Mouse (Mus musculus): ENCODE results near the gene Stx7. TPM values are rescaled to one million over a fixed set of nuclear protein-coding genes. Genes with fewer than 3 reads are reported as not detected.
"Not testable (repeated sequence)": the region's sequence is repeated elsewhere in the genome, so short reads cannot be mapped to it uniquely, and the experiment has no call there.

The Stx7 gene
- polyA plus RNA-seq (2015; fragmentation: Nextera tagmentation; extraction: Ambion mirVana), result 148 and 158 TPM in 2 replicates

GRCm38 (mm10) chr10:24149135-24149781 is at the start of gene Stx7:
Stx7 (plus strand) TSS chr10:24149302.
- Histone ChIP-seq H3K4me1 (ENCODE audit: control insufficient read depth, insufficient read depth, low read length) (peaks cover 17% of the 10 kb centered on the region), H3K4me2 (ENCODE audit: low read depth, low read length) (peak within 1 kb of the TSS; percentile 62), H3K9me3 (ENCODE audit: control insufficient read depth, low read length) (no peaks in the 10 kb centered on the region), H3K27ac (ENCODE audit: low read length) (peak within 1 kb of the TSS; percentile 85), H3K4me3 (ENCODE audit: low read length) (peak within 1 kb of the TSS; percentile 84), H3K36me3 (ENCODE audit: control insufficient read depth, insufficient read depth, low read length) (no peaks in the 10 kb centered on the region), H3K27me3 (replicated peaks; ENCODE audit: control insufficient read depth, insufficient read depth, low read length) (no peaks in the 10 kb centered on the region), H3K9ac (ENCODE audit: low read depth, low read length) (peak within 1 kb of the TSS; percentile 85)
- WGBS, result under 1% methylated on average over 44 of the region's 45 CpGs
- ATAC-seq, result peak; percentile 96

GRCm38 (mm10) chr10:24101812-24102211 is 47.3 kb upstream of the Stx7 start, which contains the start of gene Taar8c:
Taar8c (minus strand) TSS chr10:24101912.
- 86% methylated on average over 1 of the region's 3 CpGs for WGBS
- H3K4me2 ChIP-seq (ENCODE audit: low read depth, low read length); H3K27ac ChIP-seq (ENCODE audit: low read length); H3K36me3 ChIP-seq (ENCODE audit: control insufficient read depth, insufficient read depth, low read length); H3K27me3 ChIP-seq (replicated peaks; ENCODE audit: control insufficient read depth, insufficient read depth, low read length); H3K9ac ChIP-seq (ENCODE audit: low read depth, low read length); H3K4me1 ChIP-seq (ENCODE audit: control insufficient read depth, insufficient read depth, low read length); H3K4me3 ChIP-seq (ENCODE audit: low read length); H3K9me3 ChIP-seq (ENCODE audit: control insufficient read depth, low read length); ATAC-seq: not testable (repeated sequence)

- not testable (repeated sequence) for H3K9ac ChIP-seq (ENCODE audit: low read depth, low read length); H3K4me1 ChIP-seq (ENCODE audit: control insufficient read depth, insufficient read depth, low read length); H3K4me3 ChIP-seq (ENCODE audit: low read length); H3K4me2 ChIP-seq (ENCODE audit: low read depth, low read length); H3K9me3 ChIP-seq (ENCODE audit: control insufficient read depth, low read length); H3K36me3 ChIP-seq (ENCODE audit: control insufficient read depth, insufficient read depth, low read length); H3K27me3 ChIP-seq (replicated peaks; ENCODE audit: control insufficient read depth, insufficient read depth, low read length); H3K27ac ChIP-seq (ENCODE audit: low read length); ATAC-seq
- 41% methylated on average over 1 of the region's 1 CpGs for WGBS
These were observed 45.8 kb upstream of the Stx7 start for GRCm38 (mm10) chr10:24103299-24103698.

GRCm38 (mm10) chr10:24107747-24108146 is 41.4 kb upstream of the Stx7 start:
- WGBS, result 54% methylated on average over 5 of the region's 5 CpGs
- Histone ChIP-seq H3K36me3 (ENCODE audit: control insufficient read depth, insufficient read depth, low read length) (no peaks in the 10 kb centered on the region), H3K4me3 (ENCODE audit: low read length) (no peak overlapping the region), H3K4me1 (ENCODE audit: control insufficient read depth, insufficient read depth, low read length) (peaks cover 8% of the 10 kb centered on the region; the same call in 1 of the 2 replicates), H3K27ac (ENCODE audit: low read length) (peak overlapping the region; percentile 37; the same call in 1 of the 2 replicates), H3K4me2 (ENCODE audit: low read depth, low read length) (no peak overlapping the region), H3K9ac (ENCODE audit: low read depth, low read length) (no peak overlapping the region), H3K27me3 (replicated peaks; ENCODE audit: control insufficient read depth, insufficient read depth, low read length) (no peaks in the 10 kb centered on the region), H3K9me3 (ENCODE audit: control insufficient read depth, low read length) (no peaks in the 10 kb centered on the region)
- 0 out of 2 replicates have a peak, but pooled peaks have one; percentile 1 for ATAC-seq

GRCm38 (mm10) chr10:24108236-24108635 is 40.9 kb upstream of the Stx7 start:
- H3K9ac ChIP-seq (ENCODE audit: low read depth, low read length), result no peak overlapping the region
- peak; percentile 93 for ATAC-seq
- H3K36me3 ChIP-seq (ENCODE audit: control insufficient read depth, insufficient read depth, low read length), result no peaks in the 10 kb centered on the region
- H3K9me3 ChIP-seq (ENCODE audit: control insufficient read depth, low read length), result no peaks in the 10 kb centered on the region
- 48% methylated on average over 3 of the region's 3 CpGs for WGBS
- H3K4me1 ChIP-seq (ENCODE audit: control insufficient read depth, insufficient read depth, low read length), result peaks cover 8% of the 10 kb centered on the region; the same call in 1 of the 2 replicates
- no peak overlapping the region for H3K4me3 ChIP-seq (ENCODE audit: low read length)
- peak overlapping the region; percentile 75 for H3K27ac ChIP-seq (ENCODE audit: low read length)
- H3K4me2 ChIP-seq (ENCODE audit: low read depth, low read length), result no peak overlapping the region
- H3K27me3 ChIP-seq (replicated peaks; ENCODE audit: control insufficient read depth, insufficient read depth, low read length), result no peaks in the 10 kb centered on the region

- not testable (repeated sequence) for H3K4me3 ChIP-seq (ENCODE audit: low read length); H3K4me1 ChIP-seq (ENCODE audit: control insufficient read depth, insufficient read depth, low read length); H3K36me3 ChIP-seq (ENCODE audit: control insufficient read depth, insufficient read depth, low read length); H3K27me3 ChIP-seq (replicated peaks; ENCODE audit: control insufficient read depth, insufficient read depth, low read length); H3K9ac ChIP-seq (ENCODE audit: low read depth, low read length); H3K9me3 ChIP-seq (ENCODE audit: control insufficient read depth, low read length); H3K4me2 ChIP-seq (ENCODE audit: low read depth, low read length); ATAC-seq
- H3K27ac ChIP-seq (ENCODE audit: low read length), result peak within 1 kb of the TSS; percentile 75
- WGBS, result 77% methylated on average over 8 of the region's 8 CpGs
These were observed 39.7 kb upstream of the Stx7 start, which contains the start of gene Taar9 for GRCm38 (mm10) chr10:24109434-24109833. Taar9 (minus strand) TSS chr10:24109534.

- ATAC-seq, result no peak
- Histone ChIP-seq H3K27me3 (replicated peaks; ENCODE audit: control insufficient read depth, insufficient read depth, low read length) (no peaks in the 10 kb centered on the region), H3K4me3 (ENCODE audit: low read length) (no peak overlapping the region), H3K36me3 (ENCODE audit: control insufficient read depth, insufficient read depth, low read length) (no peaks in the 10 kb centered on the region), H3K27ac (ENCODE audit: low read length) (no peak overlapping the region), H3K9me3 (ENCODE audit: control insufficient read depth, low read length) (no peaks in the 10 kb centered on the region), H3K9ac (ENCODE audit: low read depth, low read length) (no peak overlapping the region), H3K4me1 (ENCODE audit: control insufficient read depth, insufficient read depth, low read length) (peaks cover 8% of the 10 kb centered on the region; the same call in 1 of the 2 replicates), H3K4me2 (ENCODE audit: low read depth, low read length) (no peak overlapping the region)
- WGBS, result 48% methylated on average over 6 of the region's 6 CpGs
These were observed 37.9 kb upstream of the Stx7 start for GRCm38 (mm10) chr10:24111116-24111778.

GRCm38 (mm10) chr10:24131451-24132262 is 17.4 kb upstream of the Stx7 start:
- Histone ChIP-seq H3K36me3 (ENCODE audit: control insufficient read depth, insufficient read depth, low read length) (no peaks in the 10 kb centered on the region), H3K4me1 (ENCODE audit: control insufficient read depth, insufficient read depth, low read length) (peaks cover 10% of the 10 kb centered on the region; the same call in 1 of the 2 replicates), H3K4me3 (ENCODE audit: low read length) (peak overlapping the region; percentile 35), H3K27ac (ENCODE audit: low read length) (peak overlapping the region; percentile 89), H3K27me3 (replicated peaks; ENCODE audit: control insufficient read depth, insufficient read depth, low read length) (no peaks in the 10 kb centered on the region), H3K9ac (ENCODE audit: low read depth, low read length) (peak overlapping the region; percentile 34), H3K9me3 (ENCODE audit: control insufficient read depth, low read length) (no peaks in the 10 kb centered on the region), H3K4me2 (ENCODE audit: low read depth, low read length) (peak overlapping the region; percentile 51)
- 22% methylated on average over 9 of the region's 9 CpGs for WGBS
- peak; percentile 74 for ATAC-seq

- Histone ChIP-seq H3K9me3 (ENCODE audit: control insufficient read depth, low read length) (no peaks in the 10 kb centered on the region), H3K4me2 (ENCODE audit: low read depth, low read length) (peak overlapping the region; percentile 51), H3K9ac (ENCODE audit: low read depth, low read length) (peak overlapping the region; percentile 34), H3K4me3 (ENCODE audit: low read length) (peak overlapping the region; percentile 35), H3K27ac (ENCODE audit: low read length) (peak overlapping the region; percentile 89), H3K27me3 (replicated peaks; ENCODE audit: control insufficient read depth, insufficient read depth, low read length) (no peaks in the 10 kb centered on the region), H3K36me3 (ENCODE audit: control insufficient read depth, insufficient read depth, low read length) (no peaks in the 10 kb centered on the region), H3K4me1 (ENCODE audit: control insufficient read depth, insufficient read depth, low read length) (peaks cover 10% of the 10 kb centered on the region; the same call in 1 of the 2 replicates)
- 17% methylated on average over 5 of the region's 5 CpGs for WGBS
- ATAC-seq, result peak; percentile 93
These were observed 16.8 kb upstream of the Stx7 start for GRCm38 (mm10) chr10:24132273-24132672.
